Mouse (Mus musculus) heart, postnatal 0 days (tissue): Measurements from ENCODE around the gene Glmp.

Experiments
- CTCF ChIP-seq: IDR thresholded peaks from 2 replicates; pipeline ENCODE4 v1.5.1; 2016; ENCODE audit warnings: antibody characterized with exemption, control low read depth, low read depth
- EP300 ChIP-seq: IDR thresholded peaks from 2 replicates; pipeline ENCODE4 v1.6.1; 2016; ENCODE audit warnings: antibody characterized with exemption, low read depth

DNA sequence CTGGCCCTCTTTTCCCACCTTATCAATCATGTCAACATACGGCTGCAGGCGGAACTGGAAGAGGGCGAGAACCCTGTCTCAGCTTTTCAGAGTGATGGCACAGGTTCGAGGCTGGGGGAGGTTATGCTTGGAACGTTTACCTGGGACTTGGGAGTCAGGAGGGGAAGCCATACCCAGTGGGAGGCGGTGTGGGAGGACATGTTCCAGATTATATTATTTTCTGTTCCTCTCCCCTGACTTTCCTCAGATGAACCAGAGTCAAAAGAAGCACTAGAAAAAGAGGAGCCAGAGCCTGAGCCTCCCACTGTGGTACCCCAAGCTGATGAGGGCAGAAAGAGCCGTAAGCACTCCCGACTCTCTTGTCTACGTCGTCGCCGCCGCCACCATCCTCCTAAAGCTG, 25.9 kb downstream of the Glmp start:
- no peak for TF ChIP-seq CTCF
- TF ChIP-seq EP300: no peak
